Mouse (Mus musculus) heart, embryonic 10.5 days (tissue): Measurements from ENCODE around the gene Hadhb. TPM values are rescaled to one million over a fixed set of nuclear protein-coding genes. Genes with fewer than 3 reads are reported as not detected.

ENCODE experiments used
- DNase-seq: peaks from one replicate; pipeline ENCODE4 v3.0.0-alpha.2; 2017; ENCODE audit warnings: low spot score
- H3K27ac ChIP-seq: fragments of 300-500 bp; sonication (generic); 2 replicates; pipeline ENCODE4 v1.5.1; 2016; ENCODE audit warnings: mild to moderate bottlenecking
- H3K27me3 ChIP-seq: fragments of 300-500 bp; sonication (generic); 2 replicates; pipeline ENCODE4 v1.6.1; 2016; ENCODE audit warnings: mild to moderate bottlenecking; ENCODE audit not compliant: poor library complexity, insufficient read depth, severe bottlenecking
- H3K36me3 ChIP-seq: fragments of 300-500 bp; sonication (generic); 2 replicates; pipeline ENCODE4 v1.6.1; 2016; ENCODE audit warnings: mild to moderate bottlenecking, moderate library complexity
- H3K4me1 ChIP-seq: fragments of 300-500 bp; sonication (generic); 2 replicates; pipeline ENCODE4 v1.6.1; 2016; ENCODE audit warnings: mild to moderate bottlenecking
- H3K4me3 ChIP-seq: fragments of 300-500 bp; sonication (generic); 2 replicates; pipeline ENCODE4 v1.5.1; 2016; ENCODE audit warnings: mild to moderate bottlenecking, moderate library complexity
- H3K9me3 ChIP-seq: fragments of 300-500 bp; sonication (generic); 2 replicates; pipeline ENCODE4 v1.6.1; 2016; ENCODE audit warnings: mild to moderate bottlenecking, moderate library complexity
- WGBS: fragments of 180-500 bp; shearing (Covaris S2); methylation state at CpG from one replicate; pipeline ENCODE4 v1.1.7; 2016; 5-methylcytosine and 5-hydroxymethylcytosine counted together
- microRNA counts: library from miRNA; unstranded; fragments of <30 nt; microRNA quantifications from one replicate; lab custom pipeline; 2017
- microRNA-seq: library from miRNA; unstranded; fragments of <30 nt; microRNA quantifications from one replicate; pipeline ENCODE4, GENCODE M21; 2017
- polyA plus RNA-seq: library from polyadenylated mRNA; unstranded; fragments of >200 nt; fragmentation: Nextera tagmentation; extraction: Ambion mirVana; gene quantifications from 2 replicates; pipeline ENCODE4 v1.2.1, GENCODE M21; 2016

The Hadhb gene
- polyA plus RNA-seq, 1 experiment from 2014 or later = 207 TPM

- Histone ChIP-seq H3K9me3 (no peaks in the 10 kb centered on the region), H3K4me3 (peak overlapping the region; percentile 87), H3K4me1 (peaks cover 32% of the 10 kb centered on the region; the same call in 1 of the 2 replicates), H3K36me3 (peaks cover 11% of the 10 kb centered on the region), H3K27ac (peak overlapping the region; percentile 91), H3K27me3 (no peaks in the 10 kb centered on the region)
- DNase-seq = no peak
- WGBS = 65% methylated on average over 16 of the region's 16 CpGs
Observed at GRCm38 (mm10) chr5:30231891-30232270, 76.8 kb downstream of the Hadhb start.

GRCm38 (mm10) chr5:30232271-30232971, 77.4 kb downstream of the Hadhb start, which contains the start of gene Selenoi:
Gene Selenoi, plus strand, starts transcription at chr5:30232581.
- WGBS = 5% methylated on average over 71 of the region's 71 CpGs
- no peaks in the 10 kb centered on the region for H3K27me3 ChIP-seq
- H3K27ac ChIP-seq = peak within 1 kb of the TSS; percentile 91
- H3K4me3 ChIP-seq = peak within 1 kb of the TSS; percentile 87
- peaks cover 32% of the 10 kb centered on the region; the same call in 1 of the 2 replicates for H3K4me1 ChIP-seq
- H3K9me3 ChIP-seq = no peaks in the 10 kb centered on the region
- DNase-seq = peak; percentile 99
- H3K36me3 ChIP-seq = peaks cover 11% of the 10 kb centered on the region

GRCm38 (mm10) chr5:30233042-30233441, 78.0 kb downstream of the Hadhb start:
- H3K9me3 ChIP-seq = no peaks in the 10 kb centered on the region
- H3K4me1 ChIP-seq = peaks cover 32% of the 10 kb centered on the region; the same call in 1 of the 2 replicates
- H3K4me3 ChIP-seq = peak overlapping the region; percentile 87
- no peak for DNase-seq
- H3K27me3 ChIP-seq = no peaks in the 10 kb centered on the region
- peak overlapping the region; percentile 91 for H3K27ac ChIP-seq
- 6% methylated on average over 15 of the region's 15 CpGs for WGBS
- peaks cover 11% of the 10 kb centered on the region for H3K36me3 ChIP-seq

GRCm38 (mm10) chr5:30233979-30234378, 78.9 kb downstream of the Hadhb start:
- H3K4me3 ChIP-seq = peak overlapping the region; percentile 87
- WGBS = 39% methylated on average over 8 of the region's 8 CpGs
- no peak overlapping the region for H3K27ac ChIP-seq
- H3K36me3 ChIP-seq = peaks cover 11% of the 10 kb centered on the region
- no peaks in the 10 kb centered on the region for H3K9me3 ChIP-seq
- H3K4me1 ChIP-seq = peaks cover 32% of the 10 kb centered on the region; the same call in 1 of the 2 replicates
- H3K27me3 ChIP-seq = no peaks in the 10 kb centered on the region
- no peak for DNase-seq

MicroRNAs within 50 kb of the gene (microRNA counts, 519-probe panel; counts per million panel counts)
- microRNA mmu-miR-1960 (lab: Ali Mortazavi, UCI) = 4,382 counts per million, percentile 26 among the panel's probes with 10 or more counts

Small RNA genes within 50 kb of the gene (microRNA-seq; reads per million reads assigned to microRNA genes)
- gene Mir1960 = 2.0 reads per million

Other genes starting within 250 kb of the Hadhb start
- gene Il6, start 142.1 kb upstream of the Hadhb start, polyA plus RNA-seq = 0.15 TPM in 1 of 2 replicates, not detected in the other
- 184 and 286 TPM in 2 replicates for gene Tyms, start 81.6 kb upstream of the Hadhb start, polyA plus RNA-seq
- gene Garem2, start 50.1 kb upstream of the Hadhb start, polyA plus RNA-seq = 0.27 and 0.39 TPM in 2 replicates
- 0.18 TPM in 1 of 2 replicates, not detected in the other for gene 3110082J24Rik, start 49.2 kb upstream of the Hadhb start, polyA plus RNA-seq
- gene Hadha, start 86 bp upstream of the Hadhb start, polyA plus RNA-seq = 136 and 210 TPM in 2 replicates
- gene Adgrf3, start 50.5 kb downstream of the Hadhb start, polyA plus RNA-seq = 0.16 and 0.17 TPM in 2 replicates
- gene Selenoi, start 77.3 kb downstream of the Hadhb start, polyA plus RNA-seq = 23.3 and 25.6 TPM in 2 replicates
- gene Drc1, start 126.1 kb downstream of the Hadhb start, polyA plus RNA-seq = 0.15 and 0.64 TPM in 2 replicates